Mouse (Mus musculus): Measurements from ENCODE around the gene Ttc19. TPM values are rescaled to one million over a fixed set of nuclear protein-coding genes. Genes with fewer than 3 reads are reported as not detected.

The Ttc19 gene
- 6.9 TPM for polyA plus RNA-seq (2017; shearing (Covaris generic))

DNA sequence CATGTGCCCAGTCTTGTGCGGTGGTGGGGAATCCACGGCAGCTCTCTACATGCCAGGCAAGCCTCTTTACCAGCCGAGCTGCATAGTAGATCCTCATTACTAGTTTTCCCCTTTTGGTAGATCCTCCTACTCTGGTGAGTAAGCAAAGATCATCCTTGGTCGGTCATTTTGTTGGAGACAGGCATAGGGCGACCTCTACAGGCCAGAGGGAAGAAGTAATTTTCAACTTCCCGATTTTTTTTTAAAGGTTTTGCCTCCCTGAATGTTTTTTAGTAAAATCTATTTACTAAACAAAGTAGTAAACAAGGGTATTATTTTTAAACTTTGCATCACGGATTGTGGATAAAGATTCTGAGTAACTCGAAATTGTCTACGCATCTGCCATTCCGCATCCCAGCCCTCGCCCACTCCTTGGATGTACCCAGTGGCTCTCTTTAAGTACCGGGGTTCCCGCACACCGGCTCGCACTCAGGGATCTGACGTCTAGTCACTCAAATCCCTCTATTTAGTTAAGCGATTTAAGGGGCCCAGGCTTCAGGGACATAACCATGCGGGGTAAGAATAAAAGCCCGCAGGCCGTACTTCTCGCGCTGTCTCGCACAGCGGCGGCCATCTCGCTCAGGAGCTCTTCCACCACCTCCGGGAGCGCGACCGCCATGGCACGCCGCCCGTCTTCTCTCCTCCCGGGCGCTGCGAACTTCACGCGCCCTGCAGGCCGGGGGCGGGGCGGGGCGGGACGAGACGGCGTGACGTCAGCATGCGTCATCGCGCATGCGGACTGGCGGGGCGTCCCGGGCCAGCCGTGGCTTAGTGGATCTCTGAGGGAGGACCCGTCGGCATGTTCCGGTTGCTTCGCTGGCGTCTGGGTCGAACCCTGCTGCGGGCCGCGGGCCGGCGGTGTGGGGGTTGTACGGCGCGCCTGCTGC lies at the start of gene Ttc19, which contains the start of gene Zswim7:
Gene Ttc19, plus strand, starts transcription at position 799 of the 926 bp plus-strand sequence.
Gene Zswim7, minus strand, starts transcription at position 701 of the 926 bp plus-strand sequence.

GRCm38 (mm10) chr11:62248401-62249244 lies 32.6 kb upstream of the Ttc19 start, which contains the start of gene Adora2b:
Adora2b (plus strand) TSS chr11:62248984.

Other genes starting within 250 kb of the Ttc19 start
- gene Adora2b, start 32.5 kb upstream of the Ttc19 start, polyA plus RNA-seq (2017; shearing (Covaris generic)) = not detected
- gene Zswim7, start 98 bp upstream of the Ttc19 start, polyA plus RNA-seq (2017; shearing (Covaris generic)) = 11.0 TPM
- 10.3 TPM for gene Pigl, start 177.0 kb downstream of the Ttc19 start, polyA plus RNA-seq (2017; shearing (Covaris generic))
- 99.7 TPM for gene Ncor1, start 177.1 kb downstream of the Ttc19 start, polyA plus RNA-seq (2017; shearing (Covaris generic))